Mouse (Mus musculus): ENCODE measurements around the gene Cdc34. TPM values are rescaled to one million over a fixed set of nuclear protein-coding genes. Genes with fewer than 3 reads are reported as not detected.

Cdc34 gene
- polyA plus RNA-seq, 1 experiment from 2014 or later: 145 TPM

DNA sequence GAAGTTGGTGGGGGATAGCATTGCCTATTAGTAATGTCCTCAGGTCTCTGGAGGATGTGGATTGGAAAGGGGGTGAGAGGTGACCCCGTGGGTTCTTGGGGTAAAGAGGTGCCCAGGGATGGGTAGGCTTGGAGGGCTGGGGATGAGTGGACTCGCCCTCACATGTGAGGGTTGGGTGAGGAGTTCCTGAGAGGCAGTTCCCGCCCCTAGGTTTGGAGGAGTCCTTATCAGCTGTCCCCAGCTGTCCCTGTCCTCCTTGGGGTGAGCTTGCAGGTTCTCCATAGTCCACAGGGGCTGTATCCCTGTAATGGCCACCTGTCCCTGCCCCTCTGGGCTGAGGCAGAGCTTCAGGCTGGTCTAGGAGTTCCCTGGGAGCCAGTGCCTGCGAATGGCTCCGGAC, 24.0 kb downstream of the Cdc34 start:
- peaks cover 38% of the 10 kb centered on the region for H3K36me3 ChIP-seq (ENCODE audit: control insufficient read depth, insufficient read depth, low read length)
- no peaks in the 10 kb centered on the region for H3K27me3 ChIP-seq (replicated peaks; ENCODE audit: control insufficient read depth, insufficient read depth, low read length)
- peaks cover 30% of the 10 kb centered on the region for H3K4me1 ChIP-seq (replicated peaks; ENCODE audit: control insufficient read depth, insufficient read depth, low read length)
- H3K9ac ChIP-seq (ENCODE audit: low read length): peak overlapping the region; percentile 94
- peak overlapping the region; percentile 81 for H3K4me3 ChIP-seq (ENCODE audit: low read depth, low read length)
- peak overlapping the region; percentile 98 for H3K4me2 ChIP-seq (ENCODE audit: low read length)
- no peaks in the 10 kb centered on the region for H3K9me3 ChIP-seq (ENCODE audit: control insufficient read depth, low read length)
- no peak for ATAC-seq (replicated peaks; ENCODE audit: low FRiP score, low TSS enrichment, low read depth)
- H3K27ac ChIP-seq (ENCODE audit: low read depth): no peak overlapping the region
- WGBS: 77% methylated on average over 5 of the region's 5 CpGs
- no peak for DNase-seq (ENCODE audit: low spot score)

DNA sequence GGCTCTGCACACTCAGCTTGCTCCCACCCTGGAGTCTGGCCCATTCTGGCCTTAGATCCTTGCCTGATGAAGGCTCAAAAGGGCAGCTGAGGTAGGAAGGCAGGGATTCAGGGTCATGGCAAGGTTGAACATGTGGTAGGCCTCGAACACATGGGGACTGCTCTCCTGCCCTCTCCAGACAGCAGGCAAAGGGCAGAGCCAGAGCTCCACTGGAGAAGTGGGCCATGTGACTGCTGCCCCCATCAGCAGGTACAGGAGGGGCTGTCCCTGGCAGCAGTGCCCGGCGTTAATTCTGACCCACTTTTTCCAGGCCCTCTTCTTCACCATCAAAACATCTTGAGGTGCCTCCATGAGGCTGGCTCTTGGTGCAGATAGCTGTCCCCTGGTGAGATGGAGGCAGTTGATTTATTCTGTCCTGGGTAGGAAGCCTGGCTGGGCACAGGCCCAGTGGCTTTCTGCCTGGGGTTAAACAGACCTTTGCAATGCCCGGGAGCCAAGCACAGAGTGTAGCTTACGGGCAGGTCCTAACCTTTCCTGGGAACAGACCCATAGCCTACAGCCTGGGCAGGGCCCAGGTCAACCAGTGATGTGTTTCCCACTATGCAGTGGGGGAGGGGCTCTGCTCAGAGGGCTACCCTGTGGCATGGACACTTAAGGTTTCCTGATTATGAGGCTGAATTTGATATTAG, 24.6 kb downstream of the Cdc34 start:
- Histone ChIP-seq H3K27ac (ENCODE audit: low read depth) (no peak overlapping the region), H3K4me2 (ENCODE audit: low read length) (peak overlapping the region; percentile 98), H3K36me3 (ENCODE audit: control insufficient read depth, insufficient read depth, low read length) (peaks cover 44% of the 10 kb centered on the region), H3K27me3 (replicated peaks; ENCODE audit: control insufficient read depth, insufficient read depth, low read length) (no peaks in the 10 kb centered on the region), H3K9ac (ENCODE audit: low read length) (peak overlapping the region; percentile 0; the same call in 1 of the 2 replicates), H3K9me3 (ENCODE audit: control insufficient read depth, low read length) (no peaks in the 10 kb centered on the region), H3K4me3 (ENCODE audit: low read depth, low read length) (no peak overlapping the region), H3K4me1 (replicated peaks; ENCODE audit: control insufficient read depth, insufficient read depth, low read length) (peaks cover 25% of the 10 kb centered on the region)
- ATAC-seq (replicated peaks; ENCODE audit: low FRiP score, low TSS enrichment, low read depth) (no peak), DNase-seq (ENCODE audit: low spot score) (no peak)
- WGBS: 74% methylated on average over 5 of the region's 5 CpGs

DNA sequence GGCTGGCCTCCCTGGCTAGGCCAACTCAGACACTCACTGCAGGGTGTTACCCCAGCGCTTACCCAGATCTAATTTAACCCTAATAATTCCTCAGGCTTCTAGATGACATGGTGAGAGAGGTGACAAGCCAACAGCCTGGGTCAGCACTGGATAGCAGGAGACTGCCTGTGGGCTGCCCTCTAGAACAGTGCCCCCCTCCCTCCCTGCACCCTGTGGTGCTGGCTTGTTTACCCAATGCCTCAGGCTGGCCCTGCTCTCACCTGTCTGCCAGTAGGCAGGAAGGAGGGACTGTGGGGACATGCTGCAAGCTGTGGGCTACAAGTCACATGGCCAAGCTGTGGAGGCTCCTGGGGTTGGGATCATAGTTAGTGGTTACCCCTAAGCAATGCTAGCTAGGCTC, 25.2 kb downstream of the Cdc34 start:
- WGBS: 81% methylated on average over 1 of the region's 1 CpGs
- ATAC-seq (replicated peaks; ENCODE audit: low FRiP score, low TSS enrichment, low read depth): no peak
- H3K27ac ChIP-seq (ENCODE audit: low read depth): no peak overlapping the region

DNA sequence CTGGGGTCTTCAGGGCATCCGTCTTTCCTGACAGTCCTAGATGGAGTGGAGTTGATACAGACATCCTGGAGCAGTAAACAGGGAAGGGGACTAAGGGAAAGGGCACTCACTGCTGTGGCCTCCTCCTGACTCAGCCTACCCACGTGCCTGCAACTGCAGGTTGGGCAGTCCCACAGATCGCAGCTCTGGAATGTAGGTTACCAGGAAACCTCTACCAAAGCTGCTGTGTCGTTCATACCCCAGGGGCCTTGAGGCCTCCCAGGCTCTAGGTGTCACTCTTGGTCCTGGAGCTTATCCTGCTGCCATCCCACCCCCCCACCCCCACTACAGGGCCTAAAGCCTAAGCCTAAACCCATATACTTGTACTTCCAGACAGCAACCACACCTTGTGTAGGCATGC, 25.8 kb downstream of the Cdc34 start:
- ATAC-seq (replicated peaks; ENCODE audit: low FRiP score, low TSS enrichment, low read depth) (no peak), DNase-seq (ENCODE audit: low spot score) (no peak)
- peaks cover 49% of the 10 kb centered on the region for H3K36me3 ChIP-seq (ENCODE audit: control insufficient read depth, insufficient read depth, low read length)
- H3K9ac ChIP-seq (ENCODE audit: low read length): no peak overlapping the region
- H3K4me3 ChIP-seq (ENCODE audit: low read depth, low read length): no peak overlapping the region
- H3K4me2 ChIP-seq (ENCODE audit: low read length): no peak overlapping the region
- no peaks in the 10 kb centered on the region for H3K27me3 ChIP-seq (replicated peaks; ENCODE audit: control insufficient read depth, insufficient read depth, low read length)
- H3K9me3 ChIP-seq (ENCODE audit: control insufficient read depth, low read length): no peaks in the 10 kb centered on the region
- no peak overlapping the region for H3K27ac ChIP-seq (ENCODE audit: low read depth)
- H3K4me1 ChIP-seq (replicated peaks; ENCODE audit: control insufficient read depth, insufficient read depth, low read length): peaks cover 22% of the 10 kb centered on the region
- 65% methylated on average over 4 of the region's 4 CpGs for WGBS

More for the DNA sequence above, 25.2 kb downstream of the Cdc34 start:
- no peak for DNase-seq (ENCODE audit: low spot score)
- no peaks in the 10 kb centered on the region for H3K27me3 ChIP-seq (replicated peaks; ENCODE audit: control insufficient read depth, insufficient read depth, low read length)
- H3K4me3 ChIP-seq (ENCODE audit: low read depth, low read length): no peak overlapping the region
- no peak overlapping the region for H3K9ac ChIP-seq (ENCODE audit: low read length)
- H3K4me2 ChIP-seq (ENCODE audit: low read length): no peak overlapping the region
- H3K36me3 ChIP-seq (ENCODE audit: control insufficient read depth, insufficient read depth, low read length): peaks cover 49% of the 10 kb centered on the region
- H3K9me3 ChIP-seq (ENCODE audit: control insufficient read depth, low read length): no peaks in the 10 kb centered on the region
- H3K4me1 ChIP-seq (replicated peaks; ENCODE audit: control insufficient read depth, insufficient read depth, low read length): peaks cover 22% of the 10 kb centered on the region

DNA sequence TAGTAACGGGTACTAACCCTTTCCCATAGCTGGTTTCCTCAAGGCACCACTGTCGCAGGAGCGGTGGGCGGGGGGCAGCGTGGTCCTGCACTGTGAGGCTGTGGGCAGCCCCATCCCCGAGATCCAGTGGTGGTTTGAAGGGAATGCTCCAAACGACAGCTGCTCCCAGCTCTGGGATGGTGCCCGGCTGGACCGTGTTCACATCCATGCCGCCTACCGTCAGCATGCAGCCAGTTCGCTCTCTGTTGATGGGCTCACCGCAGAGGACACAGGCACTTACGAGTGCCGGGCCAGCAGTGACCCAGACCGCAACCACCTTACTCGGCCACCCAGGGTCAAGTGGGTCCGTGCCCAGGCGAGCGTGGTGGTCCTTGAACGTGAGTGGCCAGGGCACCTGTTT, 26.7 kb downstream of the Cdc34 start:
- no peaks in the 10 kb centered on the region for H3K9me3 ChIP-seq (ENCODE audit: control insufficient read depth, low read length)
- H3K27ac ChIP-seq (ENCODE audit: low read depth): no peak overlapping the region
- H3K36me3 ChIP-seq (ENCODE audit: control insufficient read depth, insufficient read depth, low read length): peaks cover 49% of the 10 kb centered on the region
- H3K4me2 ChIP-seq (ENCODE audit: low read length): no peak overlapping the region
- ATAC-seq (replicated peaks; ENCODE audit: low FRiP score, low TSS enrichment, low read depth) (no peak), DNase-seq (ENCODE audit: low spot score) (no peak)
- H3K4me1 ChIP-seq (replicated peaks; ENCODE audit: control insufficient read depth, insufficient read depth, low read length): peaks cover 22% of the 10 kb centered on the region
- WGBS: 88% methylated on average over 21 of the region's 21 CpGs
- H3K4me3 ChIP-seq (ENCODE audit: low read depth, low read length): no peak overlapping the region
- peak overlapping the region; percentile 10; the same call in 1 of the 2 replicates for H3K9ac ChIP-seq (ENCODE audit: low read length)
- H3K27me3 ChIP-seq (replicated peaks; ENCODE audit: control insufficient read depth, insufficient read depth, low read length): 0 out of 2 replicates have a peak, but pooled peaks cover under 1% of the 10 kb centered on the region

DNA sequence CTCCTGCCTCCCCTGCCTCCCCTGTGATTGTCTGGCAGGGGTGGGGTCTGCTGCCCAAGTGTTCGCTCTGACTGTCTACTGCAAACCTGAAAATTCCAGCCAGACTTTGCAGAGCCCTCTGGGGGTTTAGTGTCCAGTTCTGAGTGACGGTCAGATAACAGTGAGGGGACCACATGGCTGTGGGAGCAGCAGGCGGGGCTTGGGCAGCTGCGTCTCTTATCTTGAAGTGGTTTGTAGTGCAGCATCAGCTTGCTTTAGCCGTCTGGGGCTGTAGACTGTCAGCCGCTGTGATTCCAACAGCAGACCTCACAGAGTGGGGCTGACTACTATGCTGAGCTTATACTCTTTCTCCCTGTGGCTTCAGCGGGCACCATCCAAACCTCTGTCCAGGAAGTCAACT, 27.3 kb downstream of the Cdc34 start:
- Histone ChIP-seq H3K9me3 (ENCODE audit: control insufficient read depth, low read length) (no peaks in the 10 kb centered on the region), H3K9ac (ENCODE audit: low read length) (no peak overlapping the region), H3K4me2 (ENCODE audit: low read length) (no peak overlapping the region), H3K27me3 (replicated peaks; ENCODE audit: control insufficient read depth, insufficient read depth, low read length) (peaks cover 7% of the 10 kb centered on the region; the same call in 1 of the 2 replicates), H3K36me3 (ENCODE audit: control insufficient read depth, insufficient read depth, low read length) (peaks cover 49% of the 10 kb centered on the region), H3K4me3 (ENCODE audit: low read depth, low read length) (no peak overlapping the region), H3K4me1 (replicated peaks; ENCODE audit: control insufficient read depth, insufficient read depth, low read length) (peaks cover 22% of the 10 kb centered on the region), H3K27ac (ENCODE audit: low read depth) (no peak overlapping the region)
- DNase-seq (ENCODE audit: low spot score) (no peak), ATAC-seq (replicated peaks; ENCODE audit: low FRiP score, low TSS enrichment, low read depth) (no peak)
- WGBS: 72% methylated on average over 7 of the region's 7 CpGs

DNA sequence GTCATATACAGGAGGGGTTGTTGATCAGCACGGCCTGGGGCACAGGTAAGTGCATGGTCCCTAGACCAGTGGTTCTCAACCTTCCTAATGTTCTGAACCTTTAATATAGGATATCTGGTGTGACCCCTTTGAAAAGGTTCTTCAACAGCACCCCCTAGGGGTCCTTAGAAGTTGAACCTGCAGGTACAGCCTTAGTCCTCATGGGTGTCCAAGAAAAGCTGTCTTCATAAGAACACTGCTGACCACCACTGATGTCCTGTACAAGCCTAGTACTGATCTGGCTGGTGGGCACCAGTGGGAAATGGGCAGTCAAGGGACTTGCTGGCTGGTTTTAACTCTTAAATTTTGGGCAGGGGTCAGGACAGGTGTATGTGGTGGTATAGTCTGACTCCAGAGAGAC, 30.0 kb downstream of the Cdc34 start:
- DNase-seq (ENCODE audit: low spot score) (peak; percentile 61), ATAC-seq (replicated peaks; ENCODE audit: low FRiP score, low TSS enrichment, low read depth) (0 out of 2 replicates have a peak, but pooled peaks have one; percentile 4)
- Histone ChIP-seq H3K4me3 (ENCODE audit: low read depth, low read length) (no peak overlapping the region), H3K27ac (ENCODE audit: low read depth) (no peak overlapping the region), H3K36me3 (ENCODE audit: control insufficient read depth, insufficient read depth, low read length) (peaks cover 43% of the 10 kb centered on the region), H3K9me3 (ENCODE audit: control insufficient read depth, low read length) (no peaks in the 10 kb centered on the region), H3K27me3 (replicated peaks; ENCODE audit: control insufficient read depth, insufficient read depth, low read length) (peaks cover 34% of the 10 kb centered on the region), H3K4me2 (ENCODE audit: low read length) (no peak overlapping the region), H3K9ac (ENCODE audit: low read length) (no peak overlapping the region), H3K4me1 (replicated peaks; ENCODE audit: control insufficient read depth, insufficient read depth, low read length) (peaks cover 9% of the 10 kb centered on the region)
- 86% methylated on average over 1 of the region's 1 CpGs for WGBS

DNA sequence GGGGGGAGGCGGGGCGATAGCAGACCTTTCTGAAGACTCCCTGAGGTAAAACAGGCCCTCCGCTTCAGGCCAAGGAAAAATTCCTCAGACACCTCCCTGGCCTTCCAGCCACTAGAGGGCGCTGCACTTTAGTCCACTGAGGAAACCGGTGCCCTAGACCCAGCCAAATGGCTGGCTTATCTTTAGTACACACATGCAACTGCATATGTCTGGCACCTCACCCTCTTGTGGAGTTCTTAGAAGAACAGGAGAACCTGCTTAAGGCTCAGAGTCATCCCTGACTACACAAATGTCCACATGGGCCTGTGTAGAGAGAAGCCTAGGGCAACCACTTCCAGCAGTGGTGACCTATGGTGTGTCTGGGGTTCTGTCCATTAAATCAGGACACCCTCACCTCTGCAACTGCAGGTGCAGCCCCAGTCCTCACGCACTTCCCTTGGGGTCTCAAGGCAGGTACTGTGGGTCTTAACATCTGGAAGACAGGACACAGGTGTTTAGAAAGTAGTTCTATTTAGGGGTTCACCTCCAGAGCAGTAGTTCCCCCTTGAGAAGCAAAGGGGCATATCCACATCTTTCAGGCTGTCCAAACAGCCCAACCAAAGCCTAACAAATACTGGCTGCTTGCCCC, 30.6 kb downstream of the Cdc34 start:
- peak; percentile 92 for DNase-seq (ENCODE audit: low spot score)
- Histone ChIP-seq H3K9ac (ENCODE audit: low read length) (no peak overlapping the region), H3K4me1 (replicated peaks; ENCODE audit: control insufficient read depth, insufficient read depth, low read length) (peaks cover 9% of the 10 kb centered on the region), H3K9me3 (ENCODE audit: control insufficient read depth, low read length) (no peaks in the 10 kb centered on the region), H3K36me3 (ENCODE audit: control insufficient read depth, insufficient read depth, low read length) (peaks cover 38% of the 10 kb centered on the region), H3K27me3 (replicated peaks; ENCODE audit: control insufficient read depth, insufficient read depth, low read length) (peaks cover 40% of the 10 kb centered on the region), H3K4me2 (ENCODE audit: low read length) (no peak overlapping the region), H3K27ac (ENCODE audit: low read depth) (no peak overlapping the region), H3K4me3 (ENCODE audit: low read depth, low read length) (no peak overlapping the region)
- WGBS: 14% methylated on average over 5 of the region's 6 CpGs
- peak; percentile 57 for ATAC-seq (replicated peaks; ENCODE audit: low FRiP score, low TSS enrichment, low read depth)

DNA sequence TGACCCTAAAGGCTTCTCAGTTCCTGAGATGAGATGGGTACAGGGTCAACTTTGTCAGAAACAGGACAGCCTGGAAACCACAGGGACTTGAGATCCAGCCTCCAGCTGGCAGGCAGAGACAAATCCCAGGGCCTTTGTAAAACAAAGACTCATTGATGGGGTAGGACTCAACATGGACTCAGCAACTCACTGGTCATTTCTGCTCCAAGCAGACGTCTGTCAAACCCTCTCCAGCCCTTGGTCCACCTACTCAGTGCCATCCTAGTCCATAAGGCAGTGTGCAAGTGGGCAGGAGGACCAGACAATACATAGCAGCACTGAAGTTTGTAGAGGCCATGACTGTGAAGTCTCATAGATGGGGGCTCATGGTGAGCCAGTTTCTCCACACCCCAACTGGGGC, 31.2 kb downstream of the Cdc34 start:
- no peak overlapping the region for H3K4me3 ChIP-seq (ENCODE audit: low read depth, low read length)
- H3K4me2 ChIP-seq (ENCODE audit: low read length): no peak overlapping the region
- peaks cover 36% of the 10 kb centered on the region for H3K36me3 ChIP-seq (ENCODE audit: control insufficient read depth, insufficient read depth, low read length)
- H3K9me3 ChIP-seq (ENCODE audit: control insufficient read depth, low read length): no peaks in the 10 kb centered on the region
- peaks cover 9% of the 10 kb centered on the region for H3K4me1 ChIP-seq (replicated peaks; ENCODE audit: control insufficient read depth, insufficient read depth, low read length)
- no peak for ATAC-seq (replicated peaks; ENCODE audit: low FRiP score, low TSS enrichment, low read depth)
- WGBS: 46% methylated on average over 1 of the region's 1 CpGs
- peaks cover 45% of the 10 kb centered on the region for H3K27me3 ChIP-seq (replicated peaks; ENCODE audit: control insufficient read depth, insufficient read depth, low read length)
- no peak overlapping the region for H3K9ac ChIP-seq (ENCODE audit: low read length)
- no peak overlapping the region for H3K27ac ChIP-seq (ENCODE audit: low read depth)
- no peak for DNase-seq (ENCODE audit: low spot score)
